Mouse (Mus musculus) intestine, postnatal 0 days (tissue): ENCODE results near the gene Mill2. TPM values are rescaled to one million over a fixed set of nuclear protein-coding genes. Genes with fewer than 3 reads are reported as not detected.
"Not testable (repeated sequence)": the region's sequence is repeated elsewhere in the genome, so short reads cannot be mapped to it uniquely, and the experiment has no call there.

Experiments
- ATAC-seq: fragments of 200-750 bp; cut with Nextera tagmentation; 2 replicates; pipeline ENCODE4 v1.8.0; 2017; ENCODE audit warnings: mild to moderate bottlenecking, moderate TSS enrichment, moderate library complexity
- H3K27ac ChIP-seq: fragments of 300-500 bp; sonication (generic); 2 replicates; pipeline ENCODE4 v1.5.1; 2014; ENCODE audit warnings: mild to moderate bottlenecking, low read depth, low read length, moderate library complexity
- H3K27me3 ChIP-seq: fragments of 300-500 bp; sonication (generic); replicated peaks from 2 replicates; pipeline ENCODE4 v1.6.1; 2014; ENCODE audit warnings: low read length, mixed read lengths; ENCODE audit not compliant: control insufficient read depth, insufficient read depth
- H3K36me3 ChIP-seq: fragments of 300-500 bp; sonication (generic); 2 replicates; pipeline ENCODE4 v1.6.1; 2014; ENCODE audit warnings: mild to moderate bottlenecking, moderate library complexity; ENCODE audit not compliant: control insufficient read depth, insufficient read depth
- H3K4me1 ChIP-seq: fragments of 300-500 bp; sonication (generic); replicated peaks from 2 replicates; pipeline ENCODE4 v1.6.1; 2014; ENCODE audit warnings: antibody characterized with exemption, low read length, mixed read lengths; ENCODE audit not compliant: control insufficient read depth, insufficient read depth
- H3K4me2 ChIP-seq: fragments of 300-500 bp; sonication (generic); replicated peaks from 2 replicates; pipeline ENCODE4 v1.6.1; 2014; ENCODE audit warnings: low read depth, mild to moderate bottlenecking, moderate library complexity
- H3K4me3 ChIP-seq: fragments of 300-500 bp; sonication (generic); 2 replicates; pipeline ENCODE4 v1.5.1; 2014; ENCODE audit warnings: low read depth, low read length
- H3K9ac ChIP-seq: fragments of 300-500 bp; sonication (generic); 2 replicates; pipeline ENCODE4 v1.6.1; 2014; ENCODE audit warnings: mild to moderate bottlenecking, low read depth, low read length
- H3K9me3 ChIP-seq: fragments of 300-500 bp; sonication (generic); 2 replicates; pipeline ENCODE4 v1.6.1; 2016; ENCODE audit warnings: mixed run types; ENCODE audit not compliant: control insufficient read depth
- CTCF ChIP-seq: sonication (generic); IDR thresholded peaks from 2 replicates; pipeline ENCODE4 v1.5.1; 2016; ENCODE audit warnings: low read depth, mild to moderate bottlenecking, control low read depth, antibody characterized with exemption, moderate library complexity
- WGBS: fragments of 180-500 bp; shearing (Covaris S2); extraction: QIAGEN DNeasy Blood & Tissue Kit; methylation state at CpG from one replicate; pipeline ENCODE4 v1.1.7; 2014; 5-methylcytosine and 5-hydroxymethylcytosine counted together
- polyA plus RNA-seq: library from polyadenylated mRNA; unstranded; fragments of >200 nt; fragmentation: Nextera tagmentation; extraction: Ambion mirVana; gene quantifications from 2 replicates; pipeline ENCODE4 v1.2.1, GENCODE M21; 2015

Mill2 gene
- 0.72 and 1.4 TPM in 2 replicates for polyA plus RNA-seq

DNA sequence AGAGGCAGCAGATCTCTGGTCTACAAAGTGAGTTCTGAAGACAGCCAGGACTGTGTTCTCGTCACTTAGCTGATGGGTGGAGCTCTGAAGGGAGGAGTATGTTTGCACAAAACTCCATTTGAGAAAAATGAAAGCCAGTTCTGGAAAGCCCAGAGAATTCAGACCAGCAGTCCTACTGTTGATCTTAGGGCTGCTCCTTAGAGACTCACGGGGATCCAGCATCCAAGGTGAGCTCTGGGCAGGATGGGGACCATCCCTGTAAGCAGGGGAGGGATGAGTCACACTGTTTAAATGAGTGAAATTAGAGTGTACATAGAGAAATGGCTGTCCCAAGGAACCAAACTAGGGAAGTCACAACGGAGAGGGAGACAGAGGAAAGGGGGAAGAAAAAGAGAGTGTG lies at the start of gene Mill2:
Gene Mill2 (plus strand): TSS at position 102 of the 400 bp plus-strand sequence.
- peak within 1 kb of the TSS; percentile 50 for H3K9ac ChIP-seq
- TF ChIP-seq CTCF = no peak
- H3K4me3 ChIP-seq = peak within 1 kb of the TSS; percentile 43
- peak; percentile 31 for ATAC-seq
- no peaks in the 10 kb centered on the region for H3K27me3 ChIP-seq
- WGBS = 4% methylated on average over 3 of the region's 3 CpGs
- H3K27ac ChIP-seq = peak within 1 kb of the TSS; percentile 93
- H3K4me1 ChIP-seq = no peaks in the 10 kb centered on the region
- peak within 1 kb of the TSS; percentile 73 for H3K4me2 ChIP-seq
- no peaks in the 10 kb centered on the region for H3K36me3 ChIP-seq
- no peaks in the 10 kb centered on the region for H3K9me3 ChIP-seq

DNA sequence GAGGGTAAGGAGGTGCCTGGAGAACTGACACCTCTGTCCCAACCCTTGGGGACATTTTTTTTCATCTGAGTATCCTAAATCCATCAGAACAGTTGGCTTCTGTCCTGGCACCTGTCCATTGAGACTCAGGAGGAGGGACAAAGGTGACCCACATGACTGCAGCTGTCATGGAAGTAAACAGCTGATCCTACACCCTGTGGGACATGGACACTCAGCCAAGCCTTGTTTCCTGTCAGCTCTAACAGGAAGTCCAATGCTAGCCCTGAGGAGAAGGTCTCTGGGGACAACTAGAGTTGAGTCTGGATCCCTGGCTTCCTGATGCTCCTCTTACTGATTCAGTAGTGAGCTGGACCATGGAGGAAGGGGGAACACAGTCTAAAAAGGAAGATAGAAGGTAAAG lies 49.1 kb upstream of the Mill2 start:
- ATAC-seq = not testable (repeated sequence)

DNA sequence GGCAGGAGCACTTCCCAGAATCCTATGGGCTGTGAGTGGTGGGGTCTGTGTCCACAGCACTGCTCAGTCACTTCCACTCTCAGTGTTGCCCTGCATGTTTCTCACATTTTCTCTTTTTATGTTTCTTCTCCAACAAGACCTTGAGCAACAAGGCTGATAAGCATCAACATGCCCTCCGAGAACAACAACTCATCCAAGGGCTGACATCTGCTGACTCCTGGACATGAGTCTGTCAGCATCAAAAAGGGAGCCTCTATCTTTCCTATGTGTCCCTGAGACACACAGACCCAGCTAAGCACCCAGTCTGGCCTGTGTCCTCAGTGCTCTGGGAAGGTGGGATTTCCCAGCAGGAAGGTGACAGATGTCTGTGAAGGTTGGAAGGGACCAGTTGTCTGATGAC lies 41.3 kb upstream of the Mill2 start, which contains the start of gene Psg19:
Gene Psg19 (minus strand): TSS at position 101 of the 400 bp plus-strand sequence.
- no peak for TF ChIP-seq CTCF
- H3K4me1 ChIP-seq = no peaks in the 10 kb centered on the region
- no peak within 1 kb of the TSS for H3K4me2 ChIP-seq
- H3K27ac ChIP-seq = no peak within 1 kb of the TSS
- H3K4me3 ChIP-seq = no peak within 1 kb of the TSS
- H3K9me3 ChIP-seq = no peaks in the 10 kb centered on the region
- H3K36me3 ChIP-seq = no peaks in the 10 kb centered on the region
- H3K27me3 ChIP-seq = no peaks in the 10 kb centered on the region
- H3K9ac ChIP-seq = no peak within 1 kb of the TSS
- ATAC-seq = no peak
- 87% methylated on average over 1 of the region's 1 CpGs for WGBS

More for the DNA sequence above, 49.1 kb upstream of the Mill2 start:
- H3K4me1 ChIP-seq, H3K27me3 ChIP-seq, H3K27ac ChIP-seq, H3K9me3 ChIP-seq, H3K4me2 ChIP-seq, H3K9ac ChIP-seq, H3K36me3 ChIP-seq, H3K4me3 ChIP-seq: not testable (repeated sequence)

DNA sequence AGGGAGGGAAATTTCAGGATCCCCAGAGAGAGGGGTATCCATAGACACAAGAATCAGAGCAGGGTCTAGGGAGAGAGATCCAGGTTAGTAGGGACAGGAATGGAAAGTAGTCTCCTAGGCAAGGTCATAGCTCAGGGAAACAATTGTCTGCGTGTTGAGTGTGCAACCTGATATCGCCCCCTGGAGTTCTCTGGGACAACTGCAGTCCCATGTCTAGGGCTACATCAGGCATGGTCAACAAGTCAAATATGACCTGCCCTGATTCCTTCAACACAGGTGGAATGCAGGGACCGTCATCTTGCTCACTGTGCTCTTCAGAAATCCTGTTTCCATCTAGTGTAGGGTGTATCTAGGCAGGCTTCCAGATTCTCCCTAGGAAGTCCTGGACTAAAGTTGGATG lies 40.6 kb upstream of the Mill2 start:
- no peak overlapping the region for H3K27ac ChIP-seq
- WGBS = 44% methylated on average over 3 of the region's 3 CpGs
- no peak overlapping the region for H3K4me3 ChIP-seq
- H3K9ac ChIP-seq = no peak overlapping the region
- peak; percentile 60 for TF ChIP-seq CTCF
- H3K4me1 ChIP-seq = no peaks in the 10 kb centered on the region
- no peak overlapping the region for H3K4me2 ChIP-seq
- no peak for ATAC-seq
- H3K27me3 ChIP-seq = no peaks in the 10 kb centered on the region
- no peaks in the 10 kb centered on the region for H3K9me3 ChIP-seq
- no peaks in the 10 kb centered on the region for H3K36me3 ChIP-seq

DNA sequence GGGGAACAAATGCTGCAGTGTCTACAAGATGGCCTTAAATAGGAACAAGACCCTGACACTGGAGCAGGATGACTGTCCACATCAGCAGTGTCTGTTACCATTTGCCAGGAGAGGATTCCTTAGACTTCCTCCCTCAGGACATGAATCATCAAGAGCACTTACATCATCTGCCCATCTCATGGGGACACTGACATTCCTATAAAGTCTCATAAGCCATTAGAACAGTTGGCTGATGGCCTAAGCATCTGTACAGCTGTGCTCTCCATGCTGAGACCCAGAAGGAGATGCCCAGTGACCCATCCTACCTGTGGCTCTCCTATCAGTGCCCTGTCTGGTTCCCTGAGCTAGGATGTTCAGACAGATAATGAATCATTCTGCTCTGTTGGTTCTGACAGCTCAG lies 36.2 kb upstream of the Mill2 start:
- no peak overlapping the region for H3K4me2 ChIP-seq

DNA sequence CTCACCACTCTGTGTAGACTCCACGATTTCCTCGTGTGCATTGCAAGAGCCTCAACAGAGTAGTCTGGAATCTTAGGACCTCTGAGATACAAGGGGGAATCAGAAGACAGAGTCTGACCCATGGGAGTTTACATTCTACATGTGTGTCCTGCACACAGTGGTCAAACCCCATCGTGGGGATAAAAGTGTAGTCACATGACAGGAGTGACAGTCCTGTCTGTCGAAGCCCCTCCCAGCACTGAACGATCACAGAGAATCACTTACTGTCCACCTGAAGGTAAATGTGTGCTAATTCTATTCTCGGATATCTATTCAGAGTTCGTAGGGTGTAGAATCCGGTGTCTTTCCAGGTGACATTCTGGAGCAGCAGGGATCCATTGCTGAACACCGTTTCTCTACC lies 21.5 kb upstream of the Mill2 start:
- no peak for TF ChIP-seq CTCF
- Histone ChIP-seq H3K4me3 (no peak overlapping the region), H3K4me2 (no peak overlapping the region), H3K4me1 (no peaks in the 10 kb centered on the region), H3K36me3 (no peaks in the 10 kb centered on the region), H3K27me3 (no peaks in the 10 kb centered on the region), H3K27ac (no peak overlapping the region), H3K9ac (no peak overlapping the region), H3K9me3 (no peaks in the 10 kb centered on the region)
- ATAC-seq = no peak
- 79% methylated on average over 9 of the region's 9 CpGs for WGBS

More for the DNA sequence above, 36.2 kb upstream of the Mill2 start:
- Histone ChIP-seq H3K4me3 (no peak overlapping the region), H3K4me1 (no peaks in the 10 kb centered on the region), H3K27me3 (no peaks in the 10 kb centered on the region), H3K27ac (no peak overlapping the region), H3K36me3 (no peaks in the 10 kb centered on the region), H3K9ac (no peak overlapping the region), H3K9me3 (no peaks in the 10 kb centered on the region)
- no peak for ATAC-seq
- TF ChIP-seq CTCF = no peak

DNA sequence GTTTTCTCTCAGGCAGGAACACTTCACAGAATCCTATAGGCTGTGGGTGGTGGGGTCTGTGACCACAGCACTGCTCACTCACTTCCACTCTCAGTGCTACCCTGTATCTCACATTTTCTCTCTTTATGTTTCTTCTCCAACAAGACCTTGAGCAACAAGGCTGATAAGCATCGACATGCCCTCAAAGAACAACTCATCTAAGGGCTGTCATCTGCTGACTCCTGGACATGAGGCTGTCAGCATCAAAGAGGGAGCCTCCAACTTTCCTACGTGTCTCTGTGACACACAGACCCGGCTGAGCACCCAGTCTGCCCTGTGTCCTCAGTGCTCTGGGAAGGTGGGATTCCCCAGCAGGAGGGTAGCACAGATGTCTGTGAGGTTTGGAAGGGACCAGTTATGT lies 18.3 kb upstream of the Mill2 start, which contains the start of gene Psg17:
Gene Psg17 (minus strand): TSS at position 101 of the 400 bp plus-strand sequence.
- Histone ChIP-seq H3K4me2 (no peak within 1 kb of the TSS), H3K27me3 (no peaks in the 10 kb centered on the region), H3K9me3 (no peaks in the 10 kb centered on the region), H3K9ac (no peak within 1 kb of the TSS), H3K36me3 (no peaks in the 10 kb centered on the region), H3K4me1 (no peaks in the 10 kb centered on the region), H3K4me3 (no peak within 1 kb of the TSS), H3K27ac (no peak within 1 kb of the TSS)
- no peak for ATAC-seq
- TF ChIP-seq CTCF = no peak
- 64% methylated on average over 3 of the region's 3 CpGs for WGBS
